Mouse (Mus musculus) brain, embryonic 14.5 days (tissue): Measurements from ENCODE around the gene Trove2. TPM values are rescaled to one million over a fixed set of nuclear protein-coding genes. Genes with fewer than 3 reads are reported as not detected.
"Not testable (repeated sequence)": the region's sequence is repeated elsewhere in the genome, so short reads cannot be mapped to it uniquely, and the experiment has no call there.

Source experiments
- DNase-seq: peaks from one replicate; pipeline ENCODE4 v3.0.0-alpha.2; 2011; ENCODE audit warnings: low read depth
- CTCF ChIP-seq: fragments of 200-500 bp; IDR thresholded peaks from 2 replicates; pipeline ENCODE4 v1.5.1; 2012; ENCODE audit warnings: inconsistent platforms, mild to moderate bottlenecking, moderate library complexity, borderline replicate concordance; ENCODE audit not compliant: insufficient read depth, insufficient read length; ENCODE audit errors: extremely low read depth
- POLR2A ChIP-seq: fragments of 200-500 bp; IDR thresholded peaks from 2 replicates; pipeline ENCODE4 v1.6.1; 2012; ENCODE audit warnings: mild to moderate bottlenecking, inconsistent platforms, borderline replicate concordance; ENCODE audit not compliant: poor library complexity, insufficient read depth, insufficient read length, severe bottlenecking; ENCODE audit errors: extremely low read depth
- polyA plus RNA-seq: library from polyadenylated mRNA; depleted of rRNA; stranded (reverse); fragments of >200 nt; gene quantifications from 2 replicates; pipeline ENCODE4 v1.2.3, GENCODE M21; 2012; rRNA removed

Gene Trove2
- polyA plus RNA-seq, 1 experiment = 18.5 TPM

- no peak for DNase-seq
- TF ChIP-seq POLR2A (no peak), CTCF (no peak)
Measured at GRCm38 (mm10) chr1:143727701-143728445, 49.0 kb downstream of the Trove2 start.

GRCm38 (mm10) chr1:143724456-143725064 is 52.3 kb downstream of the Trove2 start:
- DNase-seq = no peak
- TF ChIP-seq CTCF = no peak
- no peak for TF ChIP-seq POLR2A

- not testable (repeated sequence) for DNase-seq
Measured at GRCm38 (mm10) chr1:143716038-143716437, 60.8 kb downstream of the Trove2 start, which contains the start of gene Glrx2. Gene Glrx2 (plus strand): TSS chr1:143716338.

- DNase-seq = no peak
- no peak for TF ChIP-seq POLR2A
- no peak for TF ChIP-seq CTCF
Measured at GRCm38 (mm10) chr1:143710627-143710976, 66.3 kb downstream of the Trove2 start.

- TF ChIP-seq POLR2A (no peak), CTCF (no peak)
- DNase-seq = peak; percentile 79
Measured at GRCm38 (mm10) chr1:143709966-143710626, 66.8 kb downstream of the Trove2 start.

GRCm38 (mm10) chr1:143708361-143708760 is 68.5 kb downstream of the Trove2 start:
- DNase-seq = no peak
- no peak for TF ChIP-seq CTCF
- TF ChIP-seq POLR2A = no peak

GRCm38 (mm10) chr1:143707006-143707405 is 69.9 kb downstream of the Trove2 start:
- no peak for TF ChIP-seq CTCF
- no peak for TF ChIP-seq POLR2A
- peak; percentile 58 for DNase-seq

- peak; percentile 94 for DNase-seq
- peak; percentile 75 for TF ChIP-seq CTCF
- peak; percentile 83; the same call in 1 of the 2 replicates for TF ChIP-seq POLR2A
Measured at GRCm38 (mm10) chr1:143702741-143703262, 74.1 kb downstream of the Trove2 start, which contains the start of gene Cdc73. Gene Cdc73 (minus strand): TSS chr1:143702893.

GRCm38 (mm10) chr1:143702141-143702740 is 74.6 kb downstream of the Trove2 start:
- no peak for TF ChIP-seq CTCF
- no peak for TF ChIP-seq POLR2A
- DNase-seq = peak; percentile 71

- peak; percentile 30 for DNase-seq
- TF ChIP-seq CTCF (no peak), POLR2A (no peak)
Measured at GRCm38 (mm10) chr1:143701736-143702135, 75.1 kb downstream of the Trove2 start.

Other genes with a start within 250 kb of the Trove2 start
- gene B3galt2, start 136.4 kb downstream of the Trove2 start, polyA plus RNA-seq = 3.0 and 3.8 TPM in 2 replicates
- 18.6 and 20.2 TPM in 2 replicates for gene Cdc73, start 74.2 kb downstream of the Trove2 start, polyA plus RNA-seq
- gene Glrx2, start 60.7 kb downstream of the Trove2 start, polyA plus RNA-seq = 66.8 and 72.1 TPM in 2 replicates
- 14.4 and 16.3 TPM in 2 replicates for gene Uchl5, start 204 bp upstream of the Trove2 start, polyA plus RNA-seq
- gene Rgs2, start 227.1 kb upstream of the Trove2 start, polyA plus RNA-seq = 42.1 and 52.2 TPM in 2 replicates